Mouse (Mus musculus) intestine, postnatal 0 days (tissue): ENCODE results near the gene Coro2b. TPM values are rescaled to one million over a fixed set of nuclear protein-coding genes. Genes with fewer than 3 reads are reported as not detected.
A peak's percentile ranks its signal among the peaks of the same experiment; 100 is the strongest.

Source experiments
- ATAC-seq: fragments of 200-750 bp; cut with Nextera tagmentation; 2 replicates; pipeline ENCODE4 v1.8.0; 2017; ENCODE audit warnings: mild to moderate bottlenecking, moderate TSS enrichment, moderate library complexity
- H3K27ac ChIP-seq: fragments of 300-500 bp; sonication (generic); 2 replicates; pipeline ENCODE4 v1.5.1; 2014; ENCODE audit warnings: mild to moderate bottlenecking, low read depth, low read length, moderate library complexity
- H3K27me3 ChIP-seq: fragments of 300-500 bp; sonication (generic); replicated peaks from 2 replicates; pipeline ENCODE4 v1.6.1; 2014; ENCODE audit warnings: low read length, mixed read lengths; ENCODE audit not compliant: control insufficient read depth, insufficient read depth
- H3K36me3 ChIP-seq: fragments of 300-500 bp; sonication (generic); 2 replicates; pipeline ENCODE4 v1.6.1; 2014; ENCODE audit warnings: mild to moderate bottlenecking, moderate library complexity; ENCODE audit not compliant: control insufficient read depth, insufficient read depth
- H3K4me1 ChIP-seq: fragments of 300-500 bp; sonication (generic); replicated peaks from 2 replicates; pipeline ENCODE4 v1.6.1; 2014; ENCODE audit warnings: antibody characterized with exemption, low read length, mixed read lengths; ENCODE audit not compliant: control insufficient read depth, insufficient read depth
- H3K4me2 ChIP-seq: fragments of 300-500 bp; sonication (generic); replicated peaks from 2 replicates; pipeline ENCODE4 v1.6.1; 2014; ENCODE audit warnings: low read depth, mild to moderate bottlenecking, moderate library complexity
- H3K4me3 ChIP-seq: fragments of 300-500 bp; sonication (generic); 2 replicates; pipeline ENCODE4 v1.5.1; 2014; ENCODE audit warnings: low read depth, low read length
- H3K9ac ChIP-seq: fragments of 300-500 bp; sonication (generic); 2 replicates; pipeline ENCODE4 v1.6.1; 2014; ENCODE audit warnings: mild to moderate bottlenecking, low read depth, low read length
- H3K9me3 ChIP-seq: fragments of 300-500 bp; sonication (generic); 2 replicates; pipeline ENCODE4 v1.6.1; 2016; ENCODE audit warnings: mixed run types; ENCODE audit not compliant: control insufficient read depth
- CTCF ChIP-seq: sonication (generic); IDR thresholded peaks from 2 replicates; pipeline ENCODE4 v1.5.1; 2016; ENCODE audit warnings: low read depth, mild to moderate bottlenecking, control low read depth, antibody characterized with exemption, moderate library complexity
- WGBS: fragments of 180-500 bp; shearing (Covaris S2); extraction: QIAGEN DNeasy Blood & Tissue Kit; methylation state at CpG from one replicate; pipeline ENCODE4 v1.1.7; 2014; 5-methylcytosine and 5-hydroxymethylcytosine counted together
- polyA plus RNA-seq: library from polyadenylated mRNA; unstranded; fragments of >200 nt; fragmentation: Nextera tagmentation; extraction: Ambion mirVana; gene quantifications from 2 replicates; pipeline ENCODE4 v1.2.1, GENCODE M21; 2015

Gene Coro2b
- polyA plus RNA-seq, 1 experiment from 2014 or later, result 2.9 TPM

DNA sequence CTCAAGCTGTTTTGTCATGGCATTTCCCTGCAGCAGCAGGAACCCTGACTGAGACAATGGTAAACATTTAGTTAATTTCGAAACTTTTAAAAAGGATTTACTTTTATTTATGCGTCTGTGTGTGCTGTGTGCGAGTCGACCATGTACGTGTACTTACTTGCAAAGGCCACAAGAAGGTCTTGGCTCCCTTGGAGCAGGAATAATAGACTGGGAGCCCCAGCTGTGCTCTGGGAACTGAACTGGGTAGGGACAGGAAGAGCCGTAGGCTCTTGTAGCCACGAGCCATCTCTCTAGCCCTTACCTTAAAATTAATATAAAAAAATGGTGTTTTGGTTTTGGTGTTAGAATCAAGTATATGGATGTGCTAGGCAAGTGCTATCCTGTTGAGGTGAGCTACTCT lies 76.8 kb downstream of the Coro2b start:
- Histone ChIP-seq H3K9ac (no peak overlapping the region), H3K4me1 (0 out of 2 replicates have a peak, but pooled peaks cover 3% of the 10 kb centered on the region), H3K27ac (no peak overlapping the region), H3K4me3 (no peak overlapping the region), H3K9me3 (no peaks in the 10 kb centered on the region), H3K27me3 (no peaks in the 10 kb centered on the region), H3K4me2 (no peak overlapping the region), H3K36me3 (no peaks in the 10 kb centered on the region)
- no peak for TF ChIP-seq CTCF
- ATAC-seq, result no peak
- WGBS, result 88% methylated on average over 7 of the region's 7 CpGs

DNA sequence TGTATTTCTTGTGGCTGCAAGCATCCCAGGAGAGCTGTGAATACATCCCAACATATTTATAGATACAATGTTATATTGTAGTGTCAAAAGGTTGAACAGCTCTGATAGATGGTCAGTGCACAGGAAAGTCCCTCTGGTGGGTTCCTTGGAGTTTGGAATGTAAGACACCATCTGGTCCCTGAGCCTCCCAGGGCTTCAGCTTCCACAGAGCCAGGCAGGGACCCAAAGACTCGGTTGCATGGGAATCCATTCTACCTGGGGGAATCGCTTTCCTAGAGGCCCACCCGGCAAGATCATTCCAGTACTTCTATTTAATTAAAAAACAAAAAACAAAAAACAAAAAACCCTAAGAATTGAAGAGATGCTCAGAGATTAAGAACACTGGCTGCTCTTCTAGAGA lies 78.4 kb downstream of the Coro2b start:
- Histone ChIP-seq H3K9ac (no peak overlapping the region), H3K9me3 (no peaks in the 10 kb centered on the region), H3K27me3 (no peaks in the 10 kb centered on the region), H3K36me3 (no peaks in the 10 kb centered on the region), H3K4me1 (0 out of 2 replicates have a peak, but pooled peaks cover 3% of the 10 kb centered on the region), H3K4me3 (no peak overlapping the region), H3K4me2 (no peak overlapping the region), H3K27ac (no peak overlapping the region)
- no peak for ATAC-seq
- 88% methylated on average over 3 of the region's 3 CpGs for WGBS
- no peak for TF ChIP-seq CTCF

DNA sequence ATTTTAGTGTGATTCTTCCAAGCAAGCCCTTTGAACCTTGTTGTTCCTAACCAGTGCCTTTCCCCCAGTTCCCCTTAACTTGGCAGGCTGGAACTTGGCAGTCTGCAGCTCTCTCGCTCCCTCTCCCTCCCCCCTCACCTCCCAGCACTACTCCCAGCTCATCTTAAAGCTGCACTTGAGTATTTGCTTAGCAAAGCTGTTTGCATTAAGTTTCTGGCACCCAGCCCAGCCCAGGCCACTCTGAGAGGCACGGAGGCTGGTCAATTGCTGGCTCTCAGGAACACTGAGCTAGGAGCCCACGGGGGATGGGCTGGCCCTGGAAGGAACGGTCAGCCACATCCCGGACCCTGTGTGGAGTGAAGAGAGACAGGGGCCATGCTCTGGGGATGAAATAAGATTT lies 80.8 kb downstream of the Coro2b start:
- WGBS, result 10% methylated on average over 5 of the region's 5 CpGs
- H3K4me1 ChIP-seq, result 0 out of 2 replicates have a peak, but pooled peaks cover 3% of the 10 kb centered on the region
- no peak overlapping the region for H3K27ac ChIP-seq
- ATAC-seq, result peak; percentile 29
- H3K36me3 ChIP-seq, result no peaks in the 10 kb centered on the region
- no peak overlapping the region for H3K4me2 ChIP-seq
- TF ChIP-seq CTCF, result no peak
- H3K9ac ChIP-seq, result no peak overlapping the region
- no peaks in the 10 kb centered on the region for H3K9me3 ChIP-seq
- H3K27me3 ChIP-seq, result no peaks in the 10 kb centered on the region
- H3K4me3 ChIP-seq, result no peak overlapping the region

DNA sequence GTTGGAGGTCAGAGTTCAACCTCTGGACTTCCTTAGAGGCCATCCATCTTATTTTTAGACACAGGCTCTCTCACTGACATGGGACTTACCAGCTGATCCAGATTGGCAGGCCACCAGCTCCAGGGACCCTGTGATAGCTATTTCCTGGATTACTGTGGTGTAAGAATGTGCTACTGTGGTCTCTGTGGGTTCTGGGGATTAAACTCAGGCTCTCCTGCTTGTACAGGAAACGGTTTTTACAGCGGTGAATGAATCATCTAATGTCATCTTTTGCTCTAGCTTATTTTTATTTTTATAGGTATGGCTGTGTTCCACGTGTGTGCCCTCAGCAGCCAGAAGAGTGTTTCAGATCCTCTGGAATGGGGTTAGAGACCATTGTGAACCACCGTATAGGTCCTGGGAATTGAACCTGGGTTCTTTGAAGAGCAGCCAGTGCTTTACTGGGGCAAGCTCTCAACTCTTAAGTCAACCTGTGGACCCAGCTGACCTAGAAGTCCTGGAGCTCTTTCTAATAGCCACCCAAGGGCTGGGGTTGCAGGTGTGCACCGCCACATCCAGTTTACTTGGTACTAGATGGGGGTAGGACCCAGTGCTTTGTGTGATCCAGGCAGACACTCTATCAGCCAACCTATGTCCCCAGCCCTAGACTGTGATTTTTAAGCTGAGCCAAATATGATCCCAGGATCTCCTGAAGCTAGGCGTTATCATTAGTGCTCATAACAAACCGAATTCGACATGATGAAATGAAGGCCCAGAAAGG lies 81.5 kb downstream of the Coro2b start:
- no peak for ATAC-seq
- Histone ChIP-seq H3K4me3 (no peak overlapping the region), H3K27ac (no peak overlapping the region), H3K9me3 (no peaks in the 10 kb centered on the region), H3K4me1 (0 out of 2 replicates have a peak, but pooled peaks cover 3% of the 10 kb centered on the region), H3K4me2 (no peak overlapping the region), H3K9ac (no peak overlapping the region), H3K27me3 (no peaks in the 10 kb centered on the region), H3K36me3 (no peaks in the 10 kb centered on the region)
- WGBS, result 62% methylated on average over 8 of the region's 8 CpGs
- no peak for TF ChIP-seq CTCF

DNA sequence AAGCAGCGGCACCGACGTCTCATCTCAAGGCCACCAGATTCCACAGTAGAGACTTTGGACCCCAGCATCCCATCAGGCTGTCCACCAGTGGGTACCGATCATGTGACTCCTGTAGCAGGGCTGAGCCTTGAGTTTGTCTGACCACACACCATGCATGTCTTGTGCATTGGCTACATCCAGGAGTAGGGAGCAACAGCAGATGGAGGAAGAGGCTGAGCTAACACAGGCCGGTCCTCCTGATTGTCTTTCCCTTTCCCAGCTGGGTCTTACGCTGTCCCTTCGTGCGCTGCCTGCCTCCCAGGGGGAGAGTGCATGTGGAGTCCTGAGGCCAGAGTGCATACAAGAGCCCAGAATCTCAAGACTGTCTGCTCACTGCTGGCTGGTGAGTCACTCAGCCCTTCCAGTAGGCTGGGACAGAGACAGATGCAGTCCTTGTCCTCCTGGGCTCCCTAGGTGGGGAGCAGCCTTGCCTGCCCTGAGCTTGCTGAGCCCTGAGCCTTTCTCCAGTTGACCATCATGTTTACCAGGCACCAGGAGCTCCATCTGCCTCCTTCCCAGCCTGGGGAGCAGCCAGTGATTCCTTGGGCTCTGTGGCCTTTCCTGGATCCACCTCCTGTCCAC lies 84.4 kb downstream of the Coro2b start:
- Histone ChIP-seq H3K27me3 (no peaks in the 10 kb centered on the region), H3K9ac (no peak overlapping the region), H3K4me3 (no peak overlapping the region), H3K9me3 (no peaks in the 10 kb centered on the region), H3K4me2 (no peak overlapping the region), H3K4me1 (0 out of 2 replicates have a peak, but pooled peaks cover 3% of the 10 kb centered on the region), H3K36me3 (no peaks in the 10 kb centered on the region), H3K27ac (no peak overlapping the region)
- 86% methylated on average over 8 of the region's 8 CpGs for WGBS
- no peak for TF ChIP-seq CTCF
- no peak for ATAC-seq

DNA sequence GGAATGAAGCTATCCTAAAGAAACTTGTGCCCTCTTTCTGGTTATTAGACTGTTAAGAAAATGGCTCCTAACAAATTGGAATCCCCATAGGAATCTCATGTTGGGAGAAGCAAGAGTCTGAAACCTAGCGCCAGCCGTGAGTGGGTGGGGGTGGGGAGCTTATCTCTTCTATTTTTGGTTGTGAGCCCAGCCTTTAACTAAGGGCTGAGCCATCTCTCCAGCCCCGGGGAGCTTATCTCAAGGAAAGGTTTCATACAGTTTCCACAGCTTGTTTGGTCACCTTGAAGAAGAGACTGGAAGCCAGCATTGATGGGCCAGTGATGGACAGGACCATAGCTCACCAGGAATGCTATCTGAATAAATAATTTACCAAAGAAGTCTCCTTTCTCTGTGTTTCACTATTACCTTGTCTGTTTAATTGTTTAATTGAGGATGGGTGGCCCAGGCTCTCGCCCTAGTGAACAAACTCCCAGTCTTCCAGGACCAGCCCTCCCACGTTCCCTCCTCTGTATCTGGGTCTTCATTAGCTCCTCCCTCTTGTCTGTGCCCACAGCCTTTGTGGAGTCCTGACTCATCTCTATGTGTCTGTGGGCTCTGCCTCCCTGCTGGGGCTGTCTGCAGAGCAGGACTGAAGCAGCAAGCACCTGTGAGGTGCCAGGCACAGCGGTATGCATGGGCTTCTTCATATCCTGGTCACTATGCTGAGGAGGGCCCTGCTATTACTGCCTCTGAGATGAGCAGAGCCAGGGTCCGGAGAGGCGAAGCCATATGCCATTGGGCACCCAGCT lies 85.1 kb downstream of the Coro2b start:
- 63% methylated on average over 8 of the region's 8 CpGs for WGBS
- 0 out of 2 replicates have a peak, but pooled peaks cover 3% of the 10 kb centered on the region for H3K4me1 ChIP-seq
- no peak for ATAC-seq

More for the DNA sequence above, 85.1 kb downstream of the Coro2b start:
- Histone ChIP-seq H3K27ac (no peak overlapping the region), H3K9me3 (no peaks in the 10 kb centered on the region), H3K9ac (no peak overlapping the region), H3K36me3 (no peaks in the 10 kb centered on the region), H3K27me3 (no peaks in the 10 kb centered on the region), H3K4me2 (no peak overlapping the region), H3K4me3 (no peak overlapping the region)
- TF ChIP-seq CTCF, result no peak
